Mouse (Mus musculus) heart, postnatal 36 days (tissue): ENCODE measurements around the gene Papolb. TPM values are rescaled to one million over a fixed set of nuclear protein-coding genes. Genes with fewer than 3 reads are reported as not detected.

Source experiments
- DNase-seq, 2 experiments: peaks; one replicate each; pipeline ENCODE4 v3.0.0; 2021 to 2022
- intact Hi-C: fragments of 180-260 bp; cut with DNase I; formaldehyde crosslinking; loops from one replicate; pipeline ENCODE4 v1.15.1; 2025
- total RNA-seq, 2 experiments: library from RNA; stranded (reverse); gene quantifications; 2 replicates each; pipeline ENCODE4 v1.2.3; 2021

Papolb gene
- under 1 TPM in 1 of 2 experiments, not detected in 1; 0.14 TPM for total RNA-seq

- intact Hi-C loops: no loop called here
Measured at GRCm38 (mm10) chr5:142529915-142530314, at the start of gene Papolb. Gene Papolb, minus strand, starts transcription at chr5:142530076.

GRCm38 (mm10) chr5:142578192-142578591, 48.3 kb upstream of the Papolb start:
- no peak for DNase-seq
- intact Hi-C loops: no loop called here

More at GRCm38 (mm10) chr5:142529915-142530314, at the start of gene Papolb:
- DNase-seq: no peak

- intact Hi-C loops: no loop called here
- no peak for DNase-seq
Measured at GRCm38 (mm10) chr5:142576832-142577231, 47.0 kb upstream of the Papolb start.

- intact Hi-C loops: no loop called here
- DNase-seq: no peak
Measured at GRCm38 (mm10) chr5:142574323-142575057, 44.6 kb upstream of the Papolb start.

GRCm38 (mm10) chr5:142564606-142565005, 34.7 kb upstream of the Papolb start:
- intact Hi-C loops: no loop called here

GRCm38 (mm10) chr5:142560261-142560660, 30.4 kb upstream of the Papolb start:
- DNase-seq: no peak
- intact Hi-C loops: no loop called here

More at GRCm38 (mm10) chr5:142564606-142565005, 34.7 kb upstream of the Papolb start:
- no peak for DNase-seq

- DNase-seq: peak; percentile 72 to 74
- intact Hi-C loops: loop anchor here (1.0 to 5.0 kb wide), 2 partner anchors 65 to 161 kb away; no protein-coding TSS in a partner anchor
Measured at GRCm38 (mm10) chr5:142557397-142558067, 27.7 kb upstream of the Papolb start.

- intact Hi-C loops: loop anchor here (1.0 to 5.0 kb wide), 2 partner anchors 66 to 162 kb away; no protein-coding TSS in a partner anchor
- DNase-seq: no peak
Measured at GRCm38 (mm10) chr5:142556721-142557120, 26.8 kb upstream of the Papolb start.

GRCm38 (mm10) chr5:142555866-142556265, 26.0 kb upstream of the Papolb start:
- intact Hi-C loops: loop anchor here (5.0 kb wide), 1 partner anchor 66 kb away; no protein-coding TSS in a partner anchor
- DNase-seq: no peak

- intact Hi-C loops: loop anchor here (1.0 kb wide), 1 partner anchor 49 kb away; no protein-coding TSS in a partner anchor
- DNase-seq: peak; percentile 93
Measured at GRCm38 (mm10) chr5:142550706-142551652, 21.1 kb upstream of the Papolb start, which contains the start of gene Radil. Gene Radil, minus strand, starts transcription at chr5:142551098.

- intact Hi-C loops: no loop called here
- DNase-seq: peak; percentile 30 to 46
Measured at GRCm38 (mm10) chr5:142549961-142550705, 20.3 kb upstream of the Papolb start.

- no peak for DNase-seq
- intact Hi-C loops: no loop called here
Measured at GRCm38 (mm10) chr5:142549441-142549840, 19.6 kb upstream of the Papolb start.

- intact Hi-C loops: no loop called here
Measured at GRCm38 (mm10) chr5:142547066-142547465, 17.2 kb upstream of the Papolb start.

GRCm38 (mm10) chr5:142546344-142546743, 16.5 kb upstream of the Papolb start:
- intact Hi-C loops: no loop called here
- no peak for DNase-seq

More at GRCm38 (mm10) chr5:142547066-142547465, 17.2 kb upstream of the Papolb start:
- DNase-seq: no peak

- intact Hi-C loops: no loop called here
- no peak for DNase-seq
Measured at GRCm38 (mm10) chr5:142545014-142545795, 15.3 kb upstream of the Papolb start.

GRCm38 (mm10) chr5:142537286-142537685, 7.4 kb upstream of the Papolb start:
- DNase-seq: no peak
- intact Hi-C loops: no loop called here

GRCm38 (mm10) chr5:142535388-142535787, 5.5 kb upstream of the Papolb start:
- no peak for DNase-seq
- intact Hi-C loops: no loop called here

GRCm38 (mm10) chr5:142524711-142525464, 5.0 kb downstream of the Papolb start:
- intact Hi-C loops: no loop called here

More at GRCm38 (mm10) chr5:142524711-142525464, 5.0 kb downstream of the Papolb start:
- no peak for DNase-seq
